9 mouse cellular contexts compared by ENCODE assay signal in genomic region chr17:35021842-35022477, GRCm38 (mm10). TPM values are rescaled to one million over a fixed set of nuclear protein-coding genes. Genes with fewer than 3 reads are reported as not detected.
DNase-seq lines count a peak whose midpoint lies in the region; ATAC-seq and TF ChIP-seq lines count a peak whose summit lies in the region.
"Had no signal": no experiment of that assay in that cellular context is flagged by ENCODE, and none has a peak within 500 bp of the region (broad histone marks: within the 10 kb centered on the region; RNA-seq: fewer than 3 reads in every experiment).

No protein-coding gene starts in this region.

- no peaks in the 10 kb centered on the region for H3K9me3 ChIP-seq in midbrain, embryonic 13.5 days
- no peaks in the 10 kb centered on the region for H3K9me3 ChIP-seq in midbrain, postnatal 0 days (ENCODE audit: low read length)
- no peaks in the 10 kb centered on the region for H3K9me3 ChIP-seq in heart, embryonic 12.5 days (replicated peaks)
- no peaks in the 10 kb centered on the region for H3K9me3 ChIP-seq in liver, embryonic 13.5 days (replicated peaks)
- no peaks in the 10 kb centered on the region for H3K9me3 ChIP-seq in stomach, postnatal 0 days (ENCODE audit: control insufficient read depth, low read length)
- H3K9me3 ChIP-seq: embryonic facial prominence, embryonic 15.5 days had no signal

- H3K36me3 ChIP-seq in midbrain, embryonic 13.5 days: peaks cover 9% of the 10 kb centered on the region
- H3K36me3 ChIP-seq in midbrain, postnatal 0 days (ENCODE audit: insufficient read depth, low read length): no peaks in the 10 kb centered on the region; the same call in 1 of the 2 replicates
- no peaks in the 10 kb centered on the region for H3K36me3 ChIP-seq in heart, embryonic 12.5 days
- H3K36me3 ChIP-seq in liver, embryonic 13.5 days: peaks cover 5% of the 10 kb centered on the region
- H3K36me3 ChIP-seq in stomach, postnatal 0 days (ENCODE audit: control insufficient read depth, insufficient read depth, low read length): no peaks in the 10 kb centered on the region

- no peak for TF ChIP-seq CTCF in midbrain, postnatal 0 days (IDR thresholded peaks at IDR 0.05)
- TF ChIP-seq CTCF in stomach, postnatal 0 days (IDR thresholded peaks at IDR 0.05; ENCODE audit: low read depth): peak; percentile 31; the same call in 1 of the 2 replicates

- peaks cover 21% of the 10 kb centered on the region for H3K4me1 ChIP-seq in midbrain, embryonic 13.5 days (replicated peaks)
- H3K4me1 ChIP-seq in midbrain, postnatal 0 days (ENCODE audit: insufficient read depth, low read length): no peaks in the 10 kb centered on the region
- peaks cover 50% of the 10 kb centered on the region for H3K4me1 ChIP-seq in heart, embryonic 12.5 days (replicated peaks)
- peaks cover 60% of the 10 kb centered on the region for H3K4me1 ChIP-seq in liver, embryonic 13.5 days (replicated peaks)
- no peaks in the 10 kb centered on the region for H3K4me1 ChIP-seq in stomach, postnatal 0 days (replicated peaks; ENCODE audit: control insufficient read depth, insufficient read depth)

- 57% methylated on average over 6 of the region's 6 CpGs for WGBS in midbrain, embryonic 13.5 days
- WGBS in midbrain, postnatal 0 days: 50% methylated on average over 6 of the region's 6 CpGs
- WGBS in heart, embryonic 12.5 days: 14% methylated on average over 6 of the region's 6 CpGs
- WGBS in liver, embryonic 13.5 days (ENCODE audit: insufficient replicate concordance): 6% methylated on average over 6 of the region's 6 CpGs
- 29% methylated on average over 6 of the region's 6 CpGs for WGBS in stomach, postnatal 0 days

- TF ChIP-seq EP300 in stomach, postnatal 0 days (optimal IDR thresholded peaks at IDR 0.05): no peak

- no peak overlapping the region for H3K4me3 ChIP-seq in midbrain, embryonic 13.5 days (replicated peaks)
- no peak overlapping the region for H3K4me3 ChIP-seq in midbrain, postnatal 0 days (ENCODE audit: low read depth, low read length)
- H3K4me3 ChIP-seq in heart, embryonic 12.5 days: no peak overlapping the region
- peak overlapping the region; percentile 29; the same call in 1 of the 2 replicates for H3K4me3 ChIP-seq in liver, embryonic 13.5 days (replicated peaks)
- no peak overlapping the region for H3K4me3 ChIP-seq in stomach, postnatal 0 days (ENCODE audit: low read depth, low read length)

- no peak overlapping the region for H3K27ac ChIP-seq in midbrain, embryonic 13.5 days
- no peak overlapping the region; the same call in 1 of the 2 replicates for H3K27ac ChIP-seq in midbrain, postnatal 0 days (ENCODE audit: low read depth, low read length)
- H3K27ac ChIP-seq in heart, embryonic 12.5 days (ENCODE audit: poor library complexity, severe bottlenecking): peak overlapping the region; percentile 83
- H3K27ac ChIP-seq in liver, embryonic 13.5 days: peak overlapping the region; percentile 80
- H3K27ac ChIP-seq in stomach, postnatal 0 days (replicated peaks): peak overlapping the region; percentile 56; the same call in 1 of the 2 replicates
- H3K27ac ChIP-seq: embryonic facial prominence, embryonic 15.5 days had no signal

- no peaks in the 10 kb centered on the region for H3K27me3 ChIP-seq in midbrain, embryonic 13.5 days
- H3K27me3 ChIP-seq in midbrain, postnatal 0 days (ENCODE audit: insufficient read depth, low read length): no peaks in the 10 kb centered on the region
- peaks cover 5% of the 10 kb centered on the region; the same call in 1 of the 2 replicates for H3K27me3 ChIP-seq in heart, embryonic 12.5 days (replicated peaks)
- no peaks in the 10 kb centered on the region for H3K27me3 ChIP-seq in liver, embryonic 13.5 days
- H3K27me3 ChIP-seq in stomach, postnatal 0 days (ENCODE audit: control insufficient read depth, insufficient read depth, low read length): no peaks in the 10 kb centered on the region
- H3K27me3 ChIP-seq: embryonic facial prominence, embryonic 15.5 days had no signal

- H3K4me2 ChIP-seq in midbrain, embryonic 13.5 days (replicated peaks): peak overlapping the region; percentile 32; the same call in 1 of the 2 replicates
- no peak overlapping the region for H3K4me2 ChIP-seq in midbrain, postnatal 0 days (ENCODE audit: low read depth, low read length, poor library complexity, severe bottlenecking)
- H3K4me2 ChIP-seq in heart, embryonic 12.5 days: peak overlapping the region; percentile 55
- peak overlapping the region; percentile 56 for H3K4me2 ChIP-seq in liver, embryonic 13.5 days
- H3K4me2 ChIP-seq in stomach, postnatal 0 days (replicated peaks; ENCODE audit: low read depth): no peak overlapping the region

- no peak for ATAC-seq in midbrain, embryonic 13.5 days
- no peak for ATAC-seq in midbrain, postnatal 0 days (ENCODE audit: low FRiP score)
- peak; percentile 85 for ATAC-seq in heart, embryonic 12.5 days (ENCODE audit: insufficient number of reproducible peaks, low FRiP score)
- ATAC-seq in liver, embryonic 13.5 days (ENCODE audit: low read depth): peak; percentile 91
- ATAC-seq in stomach, postnatal 0 days (ENCODE audit: low FRiP score, low TSS enrichment): peak; percentile 6; the same call in 1 of the 2 replicates

- DNase-seq in midbrain, postnatal 0 days (ENCODE audit: low spot score): no peak
- DNase-seq in liver, embryonic 13.5 days: peak; percentile 75
- no peak for DNase-seq in stomach, postnatal 0 days (ENCODE audit: low spot score)
- no peak for DNase-seq in spleen, adult 18-20 months
- no peak for DNase-seq in natural killer cell, adult 2 months (ENCODE audit: low spot score in 2 of 2)
- no peak for DNase-seq in retina, embryonic 14.5 days (ENCODE audit: low spot score)

- peak overlapping the region; percentile 37 for H3K9ac ChIP-seq in midbrain, embryonic 13.5 days (replicated peaks)
- H3K9ac ChIP-seq in midbrain, postnatal 0 days (replicated peaks; ENCODE audit: low read length, poor library complexity, severe bottlenecking): no peak overlapping the region
- 0 out of 2 replicates have a peak overlapping the region, but pooled peaks have one; percentile 32 for H3K9ac ChIP-seq in heart, embryonic 12.5 days
- H3K9ac ChIP-seq in liver, embryonic 13.5 days: peak overlapping the region; percentile 47; the same call in 1 of the 2 replicates
- H3K9ac ChIP-seq in stomach, postnatal 0 days (ENCODE audit: low read length): no peak overlapping the region
- H3K9ac ChIP-seq: embryonic facial prominence, embryonic 15.5 days had no signal

RNA-seq across cellular contexts. Expression of gene Vwa7, which starts 5.6 kb away (rescaled TPM):
- polyA plus RNA-seq in midbrain, embryonic 13.5 days (2015; fragmentation: Nextera tagmentation; extraction: Ambion mirVana): 0.13 and 0.20 TPM in 2 replicates
- 0.19 and 0.44 TPM in 2 replicates for total RNA-seq in midbrain, postnatal 0 days (2014; rRNA removed)
- polyA plus RNA-seq in midbrain, postnatal 0 days (2015; fragmentation: Nextera tagmentation; extraction: Ambion mirVana): 0.06 and 0.14 TPM in 2 replicates
- 0.32 and 0.37 TPM in 2 replicates for polyA plus RNA-seq in heart, embryonic 12.5 days (2016; fragmentation: Nextera tagmentation; extraction: Ambion mirVana)
- 0.08 TPM in 2 replicates for polyA plus RNA-seq in liver, embryonic 13.5 days (2015; fragmentation: Nextera tagmentation; extraction: Ambion mirVana)
- polyA plus RNA-seq in stomach, postnatal 0 days (2015; fragmentation: Nextera tagmentation; extraction: Ambion mirVana): 0.28 and 0.36 TPM in 2 replicates

RNA-seq across cellular contexts. Expression of gene Sapcd1, which starts 5.9 kb away (rescaled TPM):
- 3.8 and 4.3 TPM in 2 replicates for polyA plus RNA-seq in midbrain, embryonic 13.5 days (2015; fragmentation: Nextera tagmentation; extraction: Ambion mirVana)
- 0.38 TPM in 1 of 2 replicates, not detected in the other for total RNA-seq in midbrain, postnatal 0 days (2014; rRNA removed)
- polyA plus RNA-seq in midbrain, postnatal 0 days (2015; fragmentation: Nextera tagmentation; extraction: Ambion mirVana): 1.5 and 1.6 TPM in 2 replicates
- polyA plus RNA-seq in heart, embryonic 12.5 days (2016; fragmentation: Nextera tagmentation; extraction: Ambion mirVana): 2.4 and 2.6 TPM in 2 replicates
- polyA plus RNA-seq in liver, embryonic 13.5 days (2015; fragmentation: Nextera tagmentation; extraction: Ambion mirVana): 2.5 and 2.8 TPM in 2 replicates
- 8.0 and 8.2 TPM in 2 replicates for polyA plus RNA-seq in stomach, postnatal 0 days (2015; fragmentation: Nextera tagmentation; extraction: Ambion mirVana)

RNA-seq across cellular contexts. Expression of gene Vars, which starts 21.2 kb away (rescaled TPM):
- 61.0 and 69.1 TPM in 2 replicates for polyA plus RNA-seq in midbrain, embryonic 13.5 days (2015; fragmentation: Nextera tagmentation; extraction: Ambion mirVana)
- 89.0 and 97.8 TPM in 2 replicates for total RNA-seq in midbrain, postnatal 0 days (2014; rRNA removed)
- polyA plus RNA-seq in midbrain, postnatal 0 days (2015; fragmentation: Nextera tagmentation; extraction: Ambion mirVana): 39.7 and 40.9 TPM in 2 replicates
- 82.6 TPM in 2 replicates for polyA plus RNA-seq in heart, embryonic 12.5 days (2016; fragmentation: Nextera tagmentation; extraction: Ambion mirVana)
- polyA plus RNA-seq in liver, embryonic 13.5 days (2015; fragmentation: Nextera tagmentation; extraction: Ambion mirVana): 110 and 112 TPM in 2 replicates
- polyA plus RNA-seq in stomach, postnatal 0 days (2015; fragmentation: Nextera tagmentation; extraction: Ambion mirVana): 35.5 and 40.2 TPM in 2 replicates

RNA-seq across cellular contexts. Expression of gene Msh5, which starts 24.6 kb away (rescaled TPM):
- polyA plus RNA-seq in midbrain, embryonic 13.5 days (2015; fragmentation: Nextera tagmentation; extraction: Ambion mirVana): 3.3 and 3.7 TPM in 2 replicates
- 1.7 and 3.8 TPM in 2 replicates for total RNA-seq in midbrain, postnatal 0 days (2014; rRNA removed)
- 1.3 and 1.4 TPM in 2 replicates for polyA plus RNA-seq in midbrain, postnatal 0 days (2015; fragmentation: Nextera tagmentation; extraction: Ambion mirVana)
- polyA plus RNA-seq in heart, embryonic 12.5 days (2016; fragmentation: Nextera tagmentation; extraction: Ambion mirVana): 3.5 and 4.9 TPM in 2 replicates
- polyA plus RNA-seq in liver, embryonic 13.5 days (2015; fragmentation: Nextera tagmentation; extraction: Ambion mirVana): 3.2 and 3.4 TPM in 2 replicates
- polyA plus RNA-seq in stomach, postnatal 0 days (2015; fragmentation: Nextera tagmentation; extraction: Ambion mirVana): 1.9 and 2.7 TPM in 2 replicates

RNA-seq across cellular contexts. Expression of gene Clic1, which starts 27.8 kb away (rescaled TPM):
- polyA plus RNA-seq in midbrain, embryonic 13.5 days (2015; fragmentation: Nextera tagmentation; extraction: Ambion mirVana): 93.7 and 99.6 TPM in 2 replicates
- total RNA-seq in midbrain, postnatal 0 days (2014; rRNA removed): 28.0 and 33.4 TPM in 2 replicates
- polyA plus RNA-seq in midbrain, postnatal 0 days (2015; fragmentation: Nextera tagmentation; extraction: Ambion mirVana): 40.0 and 41.9 TPM in 2 replicates
- 349 and 354 TPM in 2 replicates for polyA plus RNA-seq in heart, embryonic 12.5 days (2016; fragmentation: Nextera tagmentation; extraction: Ambion mirVana)
- polyA plus RNA-seq in liver, embryonic 13.5 days (2015; fragmentation: Nextera tagmentation; extraction: Ambion mirVana): 141 and 147 TPM in 2 replicates
- 344 and 360 TPM in 2 replicates for polyA plus RNA-seq in stomach, postnatal 0 days (2015; fragmentation: Nextera tagmentation; extraction: Ambion mirVana)

Comparison
In these comparisons a context has a peak if more than half of its experiments do, and no peak if none do; other contexts are left out.
1. H3K4me2 ChIP-seq: peak in midbrain, embryonic 13.5 days (single experiment), heart, embryonic 12.5 days (single experiment) and liver, embryonic 13.5 days (single experiment); none in midbrain, postnatal 0 days (single experiment) and stomach, postnatal 0 days (single experiment).
2. H3K9ac ChIP-seq: peak in midbrain, embryonic 13.5 days (single experiment), heart, embryonic 12.5 days (single experiment) and liver, embryonic 13.5 days (single experiment); none in midbrain, postnatal 0 days (single experiment) and stomach, postnatal 0 days (single experiment).
3. ATAC-seq: peak in heart, embryonic 12.5 days (single experiment), liver, embryonic 13.5 days (single experiment) and stomach, postnatal 0 days (single experiment); none in midbrain, embryonic 13.5 days (single experiment) and midbrain, postnatal 0 days (single experiment).
4. H3K27ac ChIP-seq: peak in heart, embryonic 12.5 days (single experiment), liver, embryonic 13.5 days (single experiment) and stomach, postnatal 0 days (single experiment); none in midbrain, embryonic 13.5 days (single experiment) and midbrain, postnatal 0 days (single experiment).